Mouse (Mus musculus) hindbrain, postnatal 0 days (tissue): ENCODE data around the gene Meis1. TPM values are rescaled to one million over a fixed set of nuclear protein-coding genes. Genes with fewer than 3 reads are reported as not detected.

Experiments
- ATAC-seq: fragments of 200-750 bp; cut with Nextera tagmentation; 2 replicates; pipeline ENCODE4 v1.8.0; 2017; ENCODE audit warnings: mild to moderate bottlenecking, moderate TSS enrichment, moderate library complexity
- DNase-seq: peaks from one replicate; pipeline ENCODE4 v3.0.0-alpha.2; 2015; ENCODE audit warnings: low spot score
- H3K27ac ChIP-seq: fragments of 300-500 bp; sonication (generic); 2 replicates; pipeline ENCODE4 v1.5.1; 2014; ENCODE audit warnings: mild to moderate bottlenecking
- H3K27me3 ChIP-seq: fragments of 300-500 bp; sonication (generic); 2 replicates; pipeline ENCODE4 v1.6.1; 2014; ENCODE audit warnings: low read length, mixed read lengths; ENCODE audit not compliant: insufficient read depth
- H3K36me3 ChIP-seq: fragments of 300-500 bp; sonication (generic); 2 replicates; pipeline ENCODE4 v1.6.1; 2014; ENCODE audit warnings: low read length, mixed read lengths; ENCODE audit not compliant: insufficient read depth
- H3K4me1 ChIP-seq: fragments of 300-500 bp; sonication (generic); 2 replicates; pipeline ENCODE4 v1.6.1; 2014; ENCODE audit warnings: antibody characterized with exemption, low read length, mixed read lengths; ENCODE audit not compliant: insufficient read depth
- H3K4me2 ChIP-seq: fragments of 300-500 bp; sonication (generic); 2 replicates; pipeline ENCODE4 v1.6.1; 2014; ENCODE audit warnings: low read depth, mild to moderate bottlenecking, low read length, moderate library complexity, mixed read lengths
- H3K4me3 ChIP-seq: fragments of 300-500 bp; sonication (generic); 2 replicates; pipeline ENCODE4 v1.5.1; 2014; ENCODE audit warnings: low read length
- H3K9ac ChIP-seq: fragments of 300-500 bp; sonication (generic); replicated peaks from 2 replicates; pipeline ENCODE4 v1.6.1; 2014; ENCODE audit warnings: mild to moderate bottlenecking, low read length, moderate library complexity, mixed read lengths
- H3K9me3 ChIP-seq: fragments of 300-500 bp; sonication (generic); 2 replicates; pipeline ENCODE4 v1.6.1; 2016; ENCODE audit warnings: low read length, mixed read lengths
- CTCF ChIP-seq: IDR thresholded peaks from 2 replicates; pipeline ENCODE4 v1.5.1; 2016; ENCODE audit warnings: antibody characterized with exemption, control low read depth, low read depth
- WGBS: fragments of 180-500 bp; shearing (Covaris S2); extraction: QIAGEN DNeasy Blood & Tissue Kit; methylation state at CpG from one replicate; pipeline ENCODE4 v1.1.7; 2014; 5-methylcytosine and 5-hydroxymethylcytosine counted together
- polyA plus RNA-seq: library from polyadenylated mRNA; unstranded; fragments of >200 nt; fragmentation: Nextera tagmentation; extraction: Ambion mirVana; gene quantifications from 2 replicates; pipeline ENCODE4 v1.2.1, GENCODE M21; 2015
- total RNA-seq: library from RNA; depleted of rRNA; stranded (reverse); fragments of >200 nt; gene quantifications from 2 replicates; pipeline ENCODE4 v1.2.3, GENCODE M21; 2014

Gene Meis1
- total and polyA plus RNA-seq, 2 experiments from 2014 or later = 99.4 to 112 TPM

DNA sequence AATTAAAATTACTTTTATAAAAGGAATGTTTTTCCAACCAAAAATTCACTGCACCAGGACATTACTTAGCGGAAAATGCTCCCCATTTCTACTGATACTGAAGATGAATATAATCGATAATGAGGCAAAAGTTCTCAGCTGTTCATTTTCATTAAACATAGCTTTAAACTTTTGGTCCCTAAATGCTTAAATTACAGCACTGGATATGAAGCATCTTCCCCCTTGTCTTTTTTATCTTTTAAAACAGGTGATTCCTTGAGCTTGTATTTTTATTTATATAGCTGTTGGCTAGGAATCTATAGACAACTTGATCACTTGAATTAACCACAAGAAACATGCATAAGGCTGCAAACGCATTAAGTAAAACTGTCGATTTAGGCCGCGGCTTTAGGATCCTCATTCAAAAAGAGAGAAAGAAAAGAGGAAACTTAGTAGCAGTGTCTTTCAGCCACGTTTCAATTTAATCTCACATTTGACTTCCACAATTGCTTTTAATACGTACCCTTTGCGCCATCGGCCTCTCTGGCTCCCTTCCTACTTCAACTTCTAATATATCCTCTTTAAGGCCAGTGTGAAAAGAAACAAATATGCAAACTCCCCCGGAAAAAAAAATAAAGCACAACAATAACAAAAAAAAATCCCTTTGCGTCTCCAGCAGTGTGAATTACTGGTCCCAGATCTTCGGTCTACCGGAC lies 919 bp downstream of the Meis1 start:
- Histone ChIP-seq H3K4me3 (peak overlapping the region; percentile 72), H3K9ac (peak overlapping the region; percentile 97), H3K9me3 (no peaks in the 10 kb centered on the region), H3K27ac (peak overlapping the region; percentile 99), H3K27me3 (no peaks in the 10 kb centered on the region), H3K36me3 (no peaks in the 10 kb centered on the region; the same call in 1 of the 2 replicates), H3K4me1 (no peaks in the 10 kb centered on the region; the same call in 1 of the 2 replicates), H3K4me2 (peak overlapping the region; percentile 78)
- DNase-seq (no peak), ATAC-seq (no peak)
- no peak for TF ChIP-seq CTCF
- WGBS = 3% methylated on average over 14 of the region's 14 CpGs

DNA sequence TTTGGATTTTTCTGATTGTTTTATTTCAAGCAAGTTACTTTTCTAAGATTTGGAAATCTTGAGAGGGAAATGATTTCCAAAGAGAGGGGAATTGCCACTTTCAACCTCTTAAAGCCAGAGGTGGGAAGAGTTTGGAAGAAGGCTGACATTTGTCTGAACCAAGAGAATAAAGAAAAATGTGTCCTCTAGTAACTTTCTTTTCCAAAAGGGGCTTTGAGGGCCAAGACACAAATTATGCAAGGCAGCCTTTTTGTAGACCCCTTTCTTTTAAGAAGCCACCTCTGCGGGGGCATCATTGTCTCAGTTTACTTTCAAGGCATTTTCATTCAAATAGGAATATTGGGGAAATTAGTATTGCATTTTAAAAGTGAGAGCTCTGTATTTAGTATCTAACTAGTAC lies 1.5 kb downstream of the Meis1 start:
- H3K9ac ChIP-seq = peak overlapping the region; percentile 97
- ATAC-seq (no peak), DNase-seq (no peak)
- 11% methylated on average over 1 of the region's 1 CpGs for WGBS
- no peaks in the 10 kb centered on the region for H3K9me3 ChIP-seq
- no peaks in the 10 kb centered on the region; the same call in 1 of the 2 replicates for H3K36me3 ChIP-seq
- H3K27me3 ChIP-seq = no peaks in the 10 kb centered on the region
- TF ChIP-seq CTCF = no peak
- peak overlapping the region; percentile 72 for H3K4me3 ChIP-seq
- H3K4me1 ChIP-seq = no peaks in the 10 kb centered on the region; the same call in 1 of the 2 replicates
- peak overlapping the region; percentile 99 for H3K27ac ChIP-seq
- H3K4me2 ChIP-seq = peak overlapping the region; percentile 78

DNA sequence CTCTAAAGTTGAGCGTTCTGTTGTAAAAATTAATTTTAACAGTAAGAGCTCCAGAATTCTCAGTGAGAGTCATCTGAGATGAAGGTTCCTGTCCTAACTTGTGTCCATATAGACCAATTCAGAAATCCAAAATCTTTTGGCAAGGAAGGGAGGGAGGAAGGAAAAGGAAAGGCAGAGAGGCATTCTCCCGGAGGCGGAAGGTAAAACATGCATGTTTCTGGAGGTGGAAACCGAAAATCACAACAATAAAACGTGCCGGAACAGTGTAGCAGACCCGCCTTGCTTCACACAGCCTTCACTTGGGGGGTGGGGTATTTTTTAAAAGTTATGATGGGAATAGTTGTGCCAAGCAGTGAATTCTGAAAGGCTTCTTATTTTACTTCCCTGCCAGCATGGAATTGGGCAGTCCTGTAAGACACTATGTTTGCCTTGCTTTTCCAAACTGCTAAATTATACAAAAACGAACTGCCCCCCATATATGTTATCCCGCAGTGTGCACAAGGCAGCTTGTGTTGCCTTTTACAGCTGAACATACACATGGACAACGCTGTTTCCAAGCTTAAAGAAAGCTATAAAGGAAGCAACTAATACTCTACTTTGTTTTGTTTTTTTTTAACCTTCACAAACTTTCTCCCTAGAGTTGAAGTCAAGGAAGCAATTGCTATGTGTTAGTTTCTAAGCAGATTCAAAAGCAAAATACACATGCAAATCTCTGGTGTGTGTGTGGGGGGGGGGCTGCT lies 2.1 kb downstream of the Meis1 start:
- Histone ChIP-seq H3K36me3 (no peaks in the 10 kb centered on the region; the same call in 1 of the 2 replicates), H3K27ac (peak overlapping the region; percentile 99), H3K27me3 (no peaks in the 10 kb centered on the region), H3K4me3 (peak overlapping the region; percentile 72), H3K9me3 (no peaks in the 10 kb centered on the region), H3K9ac (peak overlapping the region; percentile 97), H3K4me1 (no peaks in the 10 kb centered on the region; the same call in 1 of the 2 replicates), H3K4me2 (peak overlapping the region; percentile 78)
- DNase-seq (peak; percentile 49), ATAC-seq (no peak)
- 4% methylated on average over 10 of the region's 10 CpGs for WGBS
- TF ChIP-seq CTCF = no peak

DNA sequence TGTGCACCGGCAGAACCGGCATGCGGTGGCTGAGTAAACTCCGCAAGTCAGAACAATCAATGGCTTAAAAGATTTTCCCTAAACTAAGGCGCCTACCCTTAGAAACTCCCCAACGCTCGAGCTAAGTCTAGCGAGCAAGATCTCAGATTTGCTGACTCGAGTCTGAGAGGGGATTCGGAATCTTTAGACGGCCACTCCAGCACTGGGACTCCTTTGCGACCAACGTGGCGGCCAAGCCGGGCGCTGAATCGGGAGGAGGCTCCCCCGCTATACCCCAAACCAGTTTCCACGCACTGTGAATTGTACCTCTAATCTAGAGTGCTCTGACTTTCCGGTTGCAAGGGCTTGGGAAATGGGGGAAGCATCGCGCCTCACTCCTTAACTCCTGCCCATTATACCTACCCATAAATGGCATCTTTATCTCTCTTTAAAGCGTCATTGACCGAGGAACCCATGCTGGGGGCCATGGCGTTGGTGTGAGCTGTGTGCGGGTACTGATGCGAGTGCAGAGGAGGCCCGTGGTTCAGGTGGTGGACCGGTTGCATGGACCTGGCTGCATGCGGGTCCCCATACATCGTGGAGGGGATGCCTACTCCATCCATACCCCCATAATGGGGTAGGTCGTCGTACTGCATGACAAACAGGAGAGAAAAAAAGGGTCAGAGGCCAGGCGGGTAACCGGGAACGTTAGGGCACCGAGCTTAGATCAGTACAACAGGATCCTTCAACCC lies 2.9 kb downstream of the Meis1 start:
- H3K4me3 ChIP-seq = peak overlapping the region; percentile 72
- no peaks in the 10 kb centered on the region; the same call in 1 of the 2 replicates for H3K36me3 ChIP-seq
- no peaks in the 10 kb centered on the region for H3K9me3 ChIP-seq
- peak overlapping the region; percentile 78 for H3K4me2 ChIP-seq
- no peak for TF ChIP-seq CTCF
- 3% methylated on average over 37 of the region's 37 CpGs for WGBS
- peak overlapping the region; percentile 99 for H3K27ac ChIP-seq
- DNase-seq (peak; percentile 48), ATAC-seq (no peak)
- H3K27me3 ChIP-seq = no peaks in the 10 kb centered on the region
- no peaks in the 10 kb centered on the region; the same call in 1 of the 2 replicates for H3K4me1 ChIP-seq
- H3K9ac ChIP-seq = peak overlapping the region; percentile 97

DNA sequence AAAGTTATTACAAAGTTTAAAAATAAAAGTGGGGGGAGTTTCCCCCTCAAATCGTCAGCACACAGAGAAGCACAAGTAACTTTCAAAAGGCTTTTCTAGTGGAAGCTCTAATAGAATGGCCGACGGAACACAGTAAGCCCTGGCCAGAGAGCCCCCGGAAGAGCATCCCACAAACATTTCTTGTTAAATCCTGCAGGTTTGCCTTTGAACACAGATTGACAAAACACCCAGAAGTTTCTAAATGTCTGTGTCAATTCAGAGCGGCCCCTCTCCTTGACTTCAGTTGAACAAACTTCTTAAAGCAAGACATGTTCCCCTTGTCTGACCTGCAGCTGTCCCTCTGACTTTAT lies 3.4 kb downstream of the Meis1 start:
- no peaks in the 10 kb centered on the region for H3K9me3 ChIP-seq
- peak overlapping the region; percentile 99 for H3K27ac ChIP-seq
- H3K9ac ChIP-seq = peak overlapping the region; percentile 97
- ATAC-seq = no peak
- H3K27me3 ChIP-seq = no peaks in the 10 kb centered on the region
- under 1% methylated on average over 5 of the region's 5 CpGs for WGBS
- TF ChIP-seq CTCF = no peak
- peak overlapping the region; percentile 72 for H3K4me3 ChIP-seq
- DNase-seq = no peak
- H3K4me2 ChIP-seq = peak overlapping the region; percentile 78
- no peaks in the 10 kb centered on the region; the same call in 1 of the 2 replicates for H3K36me3 ChIP-seq
- no peaks in the 10 kb centered on the region for H3K4me1 ChIP-seq

DNA sequence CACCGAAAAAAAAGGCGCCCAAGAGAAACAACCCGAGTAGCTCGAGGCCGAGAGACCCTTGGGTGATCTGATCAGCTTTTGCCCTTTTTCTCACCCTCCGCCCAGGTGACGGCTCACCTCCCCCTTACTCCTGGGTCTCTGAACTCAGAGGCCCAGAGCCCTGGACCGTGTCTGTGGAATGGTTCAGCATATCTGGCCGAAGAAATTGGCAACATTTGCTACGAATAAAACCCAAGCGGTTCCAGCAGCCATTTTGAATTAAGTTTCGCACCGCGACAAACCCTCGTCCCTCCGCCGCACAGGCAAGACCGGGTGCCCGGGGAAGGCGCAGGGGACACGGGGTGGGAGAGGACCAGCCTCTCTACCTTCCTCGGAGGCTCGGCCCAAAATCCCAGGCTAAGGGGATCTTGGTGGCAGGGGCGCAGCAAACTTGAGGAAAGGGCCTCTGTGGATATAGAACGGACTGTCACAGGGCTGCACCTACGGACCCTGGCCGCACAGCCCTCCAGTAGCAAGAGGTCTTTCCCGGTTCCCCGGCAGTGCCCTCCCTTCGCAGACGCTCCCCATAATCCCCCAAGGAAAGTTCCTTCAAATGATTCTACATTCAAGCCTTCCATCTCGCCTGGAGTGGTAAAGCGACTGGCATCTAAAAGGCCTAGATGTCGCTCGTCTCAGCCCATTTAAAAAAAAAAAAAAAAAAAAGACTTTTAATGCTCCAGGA lies 4.2 kb downstream of the Meis1 start:
- Histone ChIP-seq H3K9ac (peak overlapping the region; percentile 97), H3K4me2 (peak overlapping the region; percentile 78), H3K4me1 (no peaks in the 10 kb centered on the region), H3K27me3 (no peaks in the 10 kb centered on the region), H3K36me3 (no peaks in the 10 kb centered on the region; the same call in 1 of the 2 replicates), H3K4me3 (peak overlapping the region; percentile 72), H3K27ac (peak overlapping the region; percentile 99), H3K9me3 (no peaks in the 10 kb centered on the region)
- 2% methylated on average over 35 of the region's 35 CpGs for WGBS
- no peak for ATAC-seq
- no peak for TF ChIP-seq CTCF
- peak; percentile 55 for DNase-seq
